Mouse (Mus musculus) brain, embryonic 14.5 days (tissue): Measurements from ENCODE around the gene C1qtnf4.

Experiments used
- CTCF ChIP-seq: fragments of 200-500 bp; IDR thresholded peaks from 2 replicates; pipeline ENCODE4 v1.5.1; 2012; ENCODE audit warnings: inconsistent platforms, mild to moderate bottlenecking, moderate library complexity, borderline replicate concordance; ENCODE audit not compliant: insufficient read depth, insufficient read length; ENCODE audit errors: extremely low read depth
- POLR2A ChIP-seq: fragments of 200-500 bp; IDR thresholded peaks from 2 replicates; pipeline ENCODE4 v1.6.1; 2012; ENCODE audit warnings: mild to moderate bottlenecking, inconsistent platforms, borderline replicate concordance; ENCODE audit not compliant: poor library complexity, insufficient read depth, insufficient read length, severe bottlenecking; ENCODE audit errors: extremely low read depth

GRCm38 (mm10) chr2:90931829-90932228 lies 46.2 kb downstream of the C1qtnf4 start:
- TF ChIP-seq POLR2A (no peak), CTCF (no peak)
